Mouse (Mus musculus): ENCODE results near the gene Prps1l1.

Gene Prps1l1

GRCm38 (mm10) chr12:34984461-34984860, at the start of gene Prps1l1:
TSS of gene Prps1l1 (plus strand) at chr12:34984761.
- no peak for DNase-seq (ENCODE audit: low spot score)

- no peak for DNase-seq (ENCODE audit: low spot score)
These were observed 46.6 kb upstream of the Prps1l1 start for GRCm38 (mm10) chr12:34937918-34938317.

- no peak for DNase-seq (ENCODE audit: low spot score)
These were observed 35.4 kb upstream of the Prps1l1 start for GRCm38 (mm10) chr12:34949066-34949706.

GRCm38 (mm10) chr12:34975991-34976390, 8.6 kb upstream of the Prps1l1 start:
- DNase-seq (ENCODE audit: low spot score): no peak

- DNase-seq (ENCODE audit: low spot score): no peak
These were observed 1.3 kb downstream of the Prps1l1 start for GRCm38 (mm10) chr12:34985865-34986264.

- no peak for DNase-seq (ENCODE audit: low spot score)
These were observed 5.1 kb downstream of the Prps1l1 start for GRCm38 (mm10) chr12:34989537-34990200.

GRCm38 (mm10) chr12:34990387-34990786, 5.8 kb downstream of the Prps1l1 start:
- no peak for DNase-seq (ENCODE audit: low spot score)

GRCm38 (mm10) chr12:34991900-34992299, 7.3 kb downstream of the Prps1l1 start:
- DNase-seq (ENCODE audit: low spot score): no peak

- no peak for DNase-seq (ENCODE audit: low spot score)
These were observed 13.1 kb downstream of the Prps1l1 start for GRCm38 (mm10) chr12:34997597-34998182.

- no peak for DNase-seq (ENCODE audit: low spot score)
These were observed 14.4 kb downstream of the Prps1l1 start for GRCm38 (mm10) chr12:34998778-34999467.

GRCm38 (mm10) chr12:35000323-35000722, 15.8 kb downstream of the Prps1l1 start:
- DNase-seq (ENCODE audit: low spot score): no peak

- DNase-seq (ENCODE audit: low spot score): no peak
These were observed 21.2 kb downstream of the Prps1l1 start for GRCm38 (mm10) chr12:35005748-35006147.

GRCm38 (mm10) chr12:35007851-35008250, 23.3 kb downstream of the Prps1l1 start:
- DNase-seq (ENCODE audit: low spot score): no peak

- no peak for DNase-seq (ENCODE audit: low spot score)
These were observed 24.0 kb downstream of the Prps1l1 start for GRCm38 (mm10) chr12:35008340-35009137.

GRCm38 (mm10) chr12:35011462-35011861, 26.9 kb downstream of the Prps1l1 start:
- DNase-seq (ENCODE audit: low spot score): no peak

GRCm38 (mm10) chr12:35013950-35014349, 29.4 kb downstream of the Prps1l1 start:
- no peak for DNase-seq (ENCODE audit: low spot score)

GRCm38 (mm10) chr12:35016056-35016455, 31.5 kb downstream of the Prps1l1 start:
- no peak for DNase-seq (ENCODE audit: low spot score)

- DNase-seq (ENCODE audit: low spot score): no peak
These were observed 32.1 kb downstream of the Prps1l1 start for GRCm38 (mm10) chr12:35016481-35017250.

- no peak for DNase-seq (ENCODE audit: low spot score)
These were observed 34.2 kb downstream of the Prps1l1 start for GRCm38 (mm10) chr12:35018679-35019237.

- DNase-seq (ENCODE audit: low spot score): peak; percentile 40
These were observed 36.7 kb downstream of the Prps1l1 start for GRCm38 (mm10) chr12:35021285-35021684.

- DNase-seq (ENCODE audit: low spot score): no peak
These were observed 37.5 kb downstream of the Prps1l1 start for GRCm38 (mm10) chr12:35022066-35022465.

Data from lung, postnatal 25 days (tissue).